Mouse (Mus musculus): ENCODE results near the gene Cdh19. TPM values are rescaled to one million over a fixed set of nuclear protein-coding genes. Genes with fewer than 3 reads are reported as not detected.

The Cdh19 gene
- total RNA-seq (2021) = 10 to 100 TPM in 1 of 2 experiments, 1 to 10 TPM in 1; 9.7 to 10.6 TPM
- long read RNA-seq, partial matches to known transcripts = 0 of 1 reads
- long read RNA-seq, other reads (novel, unspliced or antisense) = 1 of 1 reads

- DNase-seq (ENCODE audit: low spot score in 2 of 2) = no peak
Measured at GRCm38 (mm10) chr1:110977484-110977883, at the start of gene Cdh19. Gene Cdh19, minus strand, starts transcription at chr1:110977584.

- DNase-seq (ENCODE audit: low spot score in 2 of 2) = peak in 1 of 2 experiments; percentile 60
Measured at GRCm38 (mm10) chr1:111020434-111021060, 43.2 kb upstream of the Cdh19 start.

GRCm38 (mm10) chr1:111017640-111018039, 40.3 kb upstream of the Cdh19 start:
- DNase-seq (ENCODE audit: low spot score in 2 of 2) = peak in 1 of 2 experiments; percentile 65

- no peak for DNase-seq (ENCODE audit: low spot score in 2 of 2)
Measured at GRCm38 (mm10) chr1:110989824-110990223, 12.4 kb upstream of the Cdh19 start.

- no peak for DNase-seq (ENCODE audit: low spot score in 2 of 2)
Measured at GRCm38 (mm10) chr1:110969201-110969600, 8.2 kb downstream of the Cdh19 start.

GRCm38 (mm10) chr1:110909752-110910151, 67.6 kb downstream of the Cdh19 start:
- no peak for DNase-seq (ENCODE audit: low spot score in 2 of 2)

GRCm38 (mm10) chr1:110909218-110909617, 68.2 kb downstream of the Cdh19 start:
- no peak for DNase-seq (ENCODE audit: low spot score in 2 of 2)

GRCm38 (mm10) chr1:110904266-110904665, 73.1 kb downstream of the Cdh19 start:
- no peak for DNase-seq (ENCODE audit: low spot score in 2 of 2)

Data from layer of hippocampus, adult 18-20 months (tissue).